Mouse (Mus musculus) kidney, adult 2 months (tissue): Measurements from ENCODE around the gene Sf3a1.

ENCODE experiments used
- CTCF ChIP-seq: fragments of 200-500 bp; conservative IDR thresholded peaks from 2 replicates; pipeline ENCODE4 v1.5.1; 2011; ENCODE audit warnings: low read depth, mild to moderate bottlenecking, control low read depth, low read length, moderate library complexity, mixed read lengths; ENCODE audit not compliant: insufficient read depth, insufficient read length
- POLR2A ChIP-seq: fragments of 200-500 bp; IDR thresholded peaks from one replicate; pipeline ENCODE4 v1.6.1; 2011; ENCODE audit warnings: low read depth, low read length, control low read depth

DNA sequence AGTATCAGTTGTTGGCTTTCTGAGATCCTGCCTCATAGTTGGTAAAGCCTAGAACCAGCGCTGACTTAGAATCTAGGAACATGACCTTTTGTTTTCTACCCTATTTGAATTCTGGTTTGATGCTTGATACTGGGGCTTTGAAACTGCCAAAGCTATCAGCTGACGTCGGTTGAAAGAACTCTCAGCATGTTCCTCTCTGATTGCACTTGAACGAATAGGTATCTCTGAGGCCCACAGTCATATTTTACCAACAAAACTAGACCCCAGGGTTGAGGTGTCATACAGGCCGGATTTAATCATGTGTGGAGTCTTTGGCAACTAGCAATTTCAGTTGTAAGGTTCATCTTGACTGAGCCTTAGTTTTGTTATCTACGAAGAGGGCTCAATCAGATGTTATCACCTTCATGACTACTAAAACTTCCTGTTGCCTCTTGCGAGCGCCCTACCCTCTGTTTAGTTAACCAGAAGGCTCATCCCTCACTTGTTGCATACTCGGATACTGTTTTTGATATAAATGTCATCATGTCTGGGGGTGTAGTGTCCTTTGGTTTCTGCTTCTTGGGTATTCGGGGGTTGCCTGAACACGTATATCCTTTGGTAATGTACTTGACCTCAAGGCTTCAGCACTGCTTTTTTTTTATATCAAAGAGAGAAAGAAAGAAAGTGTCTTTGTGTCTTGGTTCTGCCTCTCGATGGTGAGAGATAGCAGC is 43.0 kb downstream of the Sf3a1 start:
- no peak for TF ChIP-seq POLR2A
- no peak for TF ChIP-seq CTCF
